Mouse (Mus musculus) neutrophil, adult 65 days (primary cell): Measurements from ENCODE around the gene Plrg1. TPM values are rescaled to one million over a fixed set of nuclear protein-coding genes. Genes with fewer than 3 reads are reported as not detected.

Experiments used
- total RNA-seq: library from RNA; stranded (reverse); gene quantifications from 2 replicates; pipeline ENCODE4 v1.2.4, GENCODE M21; 2023

Plrg1 gene
- total RNA-seq = 76.6 and 87.8 TPM in 2 replicates

DNA sequence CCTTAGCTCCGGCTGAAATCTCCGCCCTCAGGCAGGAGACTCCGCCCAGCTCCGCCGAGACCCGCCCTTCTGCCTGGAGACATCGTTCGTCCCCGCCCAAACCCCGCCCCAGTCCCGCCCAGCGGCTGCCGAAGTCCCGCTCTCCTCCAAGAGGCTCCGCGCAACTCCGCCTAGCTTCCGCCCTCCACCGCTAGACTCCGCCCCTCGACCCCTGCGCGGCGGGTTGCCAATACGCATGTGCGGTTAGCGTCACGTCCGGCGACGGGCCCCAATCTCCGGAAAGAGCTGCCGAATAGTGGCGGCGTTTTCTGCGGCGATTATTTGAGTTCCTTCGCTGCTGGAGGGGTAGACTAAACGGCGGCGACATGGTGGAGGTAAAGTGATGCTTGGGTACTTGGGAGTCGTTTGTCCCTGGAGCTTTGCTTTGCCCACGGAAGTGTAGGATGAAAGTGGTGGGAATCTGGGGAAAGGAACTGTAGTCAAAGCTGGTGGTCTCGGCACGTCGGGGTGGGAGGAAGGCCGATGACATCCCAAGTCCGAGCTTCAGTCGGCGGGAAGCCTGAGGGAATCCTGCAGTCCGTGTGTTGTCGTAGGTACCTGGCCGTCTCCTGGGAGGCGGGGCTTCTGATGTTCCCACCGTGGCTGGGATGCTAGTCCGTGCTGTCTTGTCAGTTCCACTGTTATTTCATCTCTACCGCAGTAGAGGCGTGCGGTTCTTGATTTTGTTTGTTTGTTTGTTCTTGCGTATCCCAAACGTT is at the start of gene Plrg1:
Gene Plrg1 (plus strand): TSS at position 242 of the 758 bp plus-strand sequence.

DNA sequence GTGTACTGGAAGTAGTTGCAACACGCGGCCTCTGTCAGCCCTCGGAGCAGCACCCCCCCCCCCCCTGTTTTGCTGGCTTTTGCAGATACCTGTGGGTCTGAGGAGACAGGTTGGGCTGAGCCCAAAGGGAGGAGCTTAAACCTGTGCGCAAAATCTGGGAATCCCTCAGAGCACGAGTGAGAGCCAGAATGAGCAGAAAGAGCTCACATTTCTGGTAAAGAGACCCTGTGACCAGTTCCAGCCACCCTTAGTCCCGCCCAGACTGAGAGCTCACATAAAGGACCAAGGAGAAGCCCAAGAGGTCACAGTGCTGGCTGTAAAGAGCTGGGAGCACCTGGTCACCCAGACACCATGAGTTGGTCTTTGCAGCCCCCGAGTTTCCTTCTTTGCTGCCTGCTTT is 47.8 kb upstream of the Plrg1 start, which contains the start of gene Fgg:
Gene Fgg (plus strand): TSS at position 168 of the 400 bp plus-strand sequence.

GRCm38 (mm10) chr3:83025475-83026301 is 29.6 kb upstream of the Plrg1 start, which contains the start of gene Fga:
TSS of gene Fga (plus strand) at chr3:83026076.

GRCm38 (mm10) chr3:83049680-83050079 is 5.6 kb upstream of the Plrg1 start, which contains the start of gene Fgb:
TSS of gene Fgb (minus strand) at chr3:83049863.

Other genes with a start within 250 kb of the Plrg1 start
- gene Rbm46, start 179.0 kb upstream of the Plrg1 start, total RNA-seq = not detected in 2 replicates
- gene Lrat, start 151.5 kb upstream of the Plrg1 start, total RNA-seq = not detected in 2 replicates
- not detected in 2 replicates for gene Fgg, start 47.8 kb upstream of the Plrg1 start, total RNA-seq
- gene Fga, start 29.4 kb upstream of the Plrg1 start, total RNA-seq = not detected in 2 replicates
- not detected in 2 replicates for gene Fgb, start 5.7 kb upstream of the Plrg1 start, total RNA-seq
- gene Dchs2, start 72.4 kb downstream of the Plrg1 start, total RNA-seq = not detected in 2 replicates